Mouse (Mus musculus): ENCODE results near the gene Lrrk1.

DNA sequence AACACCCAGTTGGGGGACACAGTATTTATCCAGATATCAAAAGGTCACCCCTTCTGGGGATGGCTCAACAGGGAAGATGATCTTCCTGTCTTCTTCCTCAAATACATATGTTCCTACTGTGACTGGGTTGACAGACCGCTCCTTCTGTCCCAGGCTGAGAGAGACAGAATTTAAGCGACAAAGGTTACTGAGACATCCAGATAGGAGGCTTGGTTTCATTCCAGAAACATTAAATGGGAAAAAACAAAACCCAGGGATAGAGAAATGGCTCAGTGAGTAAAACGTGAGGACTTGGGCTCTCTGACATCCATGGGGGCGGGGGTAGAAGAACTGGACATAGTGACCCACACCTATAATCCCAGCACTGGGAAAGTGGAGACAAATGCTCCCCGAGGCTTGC lies 14.7 kb upstream of the Lrrk1 start:
- TF ChIP-seq CTCF (IDR thresholded peaks at IDR 0.05; ENCODE audit: insufficient read depth, low read length) (no peak), POLR2A (IDR thresholded peaks at IDR 0.05; ENCODE audit: borderline replicate concordance, extremely low read depth, low read depth, low read length) (no peak)
